Mouse (Mus musculus) olfactory bulb, adult 2 months (tissue): Measurements from ENCODE around the gene Lrrc8d.

ENCODE experiments used
- CTCF ChIP-seq: fragments of 200-500 bp; IDR thresholded peaks from 2 replicates; pipeline ENCODE4 v1.5.1; 2012; ENCODE audit warnings: low read depth, mild to moderate bottlenecking, low read length, moderate library complexity; ENCODE audit not compliant: insufficient read depth
- POLR2A ChIP-seq: fragments of 200-500 bp; IDR thresholded peaks from 2 replicates; pipeline ENCODE4 v1.6.1; 2012; ENCODE audit warnings: mild to moderate bottlenecking, low read depth, low read length, moderate library complexity; ENCODE audit not compliant: insufficient read depth

DNA sequence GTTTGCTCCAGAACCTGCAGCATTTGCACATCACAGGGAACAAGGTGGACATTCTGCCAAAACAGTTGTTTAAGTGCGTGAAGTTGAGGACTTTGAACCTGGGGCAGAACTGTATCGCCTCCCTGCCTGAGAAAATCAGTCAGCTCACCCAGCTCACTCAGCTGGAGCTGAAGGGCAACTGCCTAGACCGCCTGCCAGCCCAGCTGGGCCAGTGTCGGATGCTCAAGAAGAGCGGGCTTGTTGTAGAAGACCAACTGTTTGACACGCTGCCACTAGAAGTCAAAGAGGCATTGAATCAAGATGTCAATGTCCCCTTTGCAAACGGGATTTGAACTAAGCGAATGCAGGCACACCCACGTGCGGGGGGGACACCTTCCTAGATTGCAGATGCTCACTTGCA, 114.2 kb downstream of the Lrrc8d start:
- no peak for TF ChIP-seq CTCF
- TF ChIP-seq POLR2A = no peak
